Mouse (Mus musculus) mesoderm, embryonic 11.5 days (tissue): ENCODE data around the gene Arhgap19.
A peak's percentile ranks its signal among the peaks of the same experiment; 100 is the strongest.
"Not testable (repeated sequence)": the region's sequence is repeated elsewhere in the genome, so short reads cannot be mapped to it uniquely, and the experiment has no call there.

Source experiments
- DNase-seq: peaks from one replicate; pipeline ENCODE4 v3.0.0-alpha.2; 2012; ENCODE audit warnings: low read depth, low spot score

The Arhgap19 gene

GRCm38 (mm10) chr19:41801742-41802369 is at the start of gene Arhgap19:
TSS of gene Arhgap19 (minus strand) at chr19:41802047.
- peak; percentile 95 for DNase-seq

- no peak for DNase-seq
Measured at GRCm38 (mm10) chr19:41850719-41851543, 49.1 kb upstream of the Arhgap19 start.

- no peak for DNase-seq
Measured at GRCm38 (mm10) chr19:41850021-41850718, 48.3 kb upstream of the Arhgap19 start.

- DNase-seq, result peak; percentile 92
Measured at GRCm38 (mm10) chr19:41847992-41848851, 46.4 kb upstream of the Arhgap19 start, which contains the start of gene Frat2. TSS of gene Frat2 (minus strand) at chr19:41848132.

- not testable (repeated sequence) for DNase-seq
Measured at GRCm38 (mm10) chr19:41847614-41847991, 45.8 kb upstream of the Arhgap19 start.

GRCm38 (mm10) chr19:41847091-41847581 is 45.3 kb upstream of the Arhgap19 start:
- DNase-seq, result no peak

GRCm38 (mm10) chr19:41846366-41847090 is 44.7 kb upstream of the Arhgap19 start:
- no peak for DNase-seq

- DNase-seq, result no peak
Measured at GRCm38 (mm10) chr19:41844345-41844744, 42.5 kb upstream of the Arhgap19 start.

GRCm38 (mm10) chr19:41842706-41843105 is 40.9 kb upstream of the Arhgap19 start:
- no peak for DNase-seq

- no peak for DNase-seq
Measured at GRCm38 (mm10) chr19:41842196-41842595, 40.3 kb upstream of the Arhgap19 start.

GRCm38 (mm10) chr19:41841105-41841750 is 39.4 kb upstream of the Arhgap19 start:
- DNase-seq, result no peak

- no peak for DNase-seq
Measured at GRCm38 (mm10) chr19:41839685-41840084, 37.8 kb upstream of the Arhgap19 start.

GRCm38 (mm10) chr19:41838808-41839207 is 37.0 kb upstream of the Arhgap19 start:
- no peak for DNase-seq

- DNase-seq, result no peak
Measured at GRCm38 (mm10) chr19:41837917-41838261, 36.0 kb upstream of the Arhgap19 start.

GRCm38 (mm10) chr19:41837194-41837916 is 35.5 kb upstream of the Arhgap19 start:
- no peak for DNase-seq

- DNase-seq, result no peak
Measured at GRCm38 (mm10) chr19:41836719-41837118, 34.9 kb upstream of the Arhgap19 start.

GRCm38 (mm10) chr19:41835816-41836215 is 34.0 kb upstream of the Arhgap19 start:
- no peak for DNase-seq

GRCm38 (mm10) chr19:41835407-41835806 is 33.6 kb upstream of the Arhgap19 start:
- DNase-seq, result no peak

- DNase-seq, result no peak
Measured at GRCm38 (mm10) chr19:41832501-41833201, 30.8 kb upstream of the Arhgap19 start.
